Mouse (Mus musculus) erythroblast, embryonic 14.5 days (primary cell): ENCODE data around the gene Rft1.

ENCODE experiments used
- GATA1 ChIP-seq: IDR thresholded peaks from 2 replicates; pipeline ENCODE4 v1.6.1; 2012; ENCODE audit warnings: low read length, inconsistent platforms, mixed read lengths
- TAL1 ChIP-seq: IDR thresholded peaks from 3 replicates; pipeline ENCODE4 v1.6.1; 2012; ENCODE audit warnings: low read length, inconsistent platforms, mixed read lengths

DNA sequence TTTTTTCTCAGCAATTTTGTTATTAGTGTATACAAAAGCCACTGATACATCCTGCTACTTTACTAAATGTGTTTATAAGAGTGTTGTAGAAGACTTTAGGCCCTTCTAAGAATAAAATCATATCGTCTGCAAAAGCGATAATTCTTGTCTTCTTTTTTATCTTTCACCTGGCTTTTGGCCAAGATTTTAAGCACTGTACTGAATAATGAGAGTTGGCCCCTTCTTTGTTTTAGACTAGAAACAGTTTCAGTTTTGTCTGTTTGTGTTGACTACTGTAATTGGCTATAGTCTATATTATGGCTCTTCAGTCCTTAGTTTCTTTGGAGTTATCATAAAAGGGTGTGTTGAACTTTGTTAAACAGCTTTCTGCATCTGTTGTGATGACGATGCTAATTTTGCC, 77.7 kb downstream of the Rft1 start:
- TF ChIP-seq GATA1 (no peak), TAL1 (no peak)
